Mouse (Mus musculus) monocyte, adult 2 months (primary cell): ENCODE results near the gene Ensa.
"Not testable (repeated sequence)": the region's sequence is repeated elsewhere in the genome, so short reads cannot be mapped to it uniquely, and the experiment has no call there.

Experiments
- DNase-seq, 2 experiments: peaks; one replicate each; pipeline ENCODE4 v3.0.0; 2022; ENCODE audit warnings: low spot score in 2 of 2, low read depth in 1 of 2

The Ensa gene

DNA sequence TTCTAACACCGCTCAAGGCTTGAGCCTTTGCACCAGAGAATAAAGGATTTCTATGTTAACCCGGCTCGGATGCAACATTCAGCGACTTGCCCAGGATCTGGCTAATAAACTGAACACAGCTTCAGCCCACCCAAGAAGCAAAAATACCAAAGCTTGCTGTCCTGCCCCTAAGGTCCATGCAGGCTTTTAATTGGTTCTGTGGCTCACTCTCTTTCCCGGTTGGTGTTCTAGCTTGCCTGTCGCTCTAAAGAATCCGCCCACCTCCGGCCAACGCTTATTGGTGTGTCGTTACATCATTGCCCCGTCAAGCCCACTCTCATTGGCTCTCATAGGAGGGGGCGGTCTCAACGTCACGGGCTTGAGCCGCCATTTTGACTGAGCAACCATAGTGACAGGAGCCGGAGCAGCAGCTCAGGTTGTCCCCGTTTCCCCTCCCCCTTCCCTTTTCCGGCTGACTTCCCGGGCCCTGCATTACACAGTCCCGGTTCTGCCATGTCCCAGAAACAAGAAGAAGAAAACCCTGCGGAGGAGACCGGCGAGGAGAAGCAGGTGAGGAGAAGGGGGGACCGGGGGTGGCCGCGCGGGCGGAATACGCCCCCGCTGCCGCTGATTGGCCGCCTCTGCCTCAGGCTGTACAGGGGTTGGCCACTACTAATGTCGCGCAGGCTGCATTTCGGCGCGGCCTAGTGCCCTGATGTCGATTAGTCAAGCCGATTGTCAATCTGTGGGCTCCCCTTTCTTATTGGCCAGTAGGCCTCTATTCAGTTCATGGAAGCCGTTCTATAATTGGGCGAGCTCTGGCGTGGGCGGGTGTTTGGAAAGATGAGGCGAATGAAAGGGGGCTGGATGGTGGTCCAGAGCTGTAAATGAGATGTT lies at the start of gene Ensa:
Ensa (plus strand) TSS at position 366 of the 876 bp plus-strand sequence.
- DNase-seq: peak; percentile 93 to 96

DNA sequence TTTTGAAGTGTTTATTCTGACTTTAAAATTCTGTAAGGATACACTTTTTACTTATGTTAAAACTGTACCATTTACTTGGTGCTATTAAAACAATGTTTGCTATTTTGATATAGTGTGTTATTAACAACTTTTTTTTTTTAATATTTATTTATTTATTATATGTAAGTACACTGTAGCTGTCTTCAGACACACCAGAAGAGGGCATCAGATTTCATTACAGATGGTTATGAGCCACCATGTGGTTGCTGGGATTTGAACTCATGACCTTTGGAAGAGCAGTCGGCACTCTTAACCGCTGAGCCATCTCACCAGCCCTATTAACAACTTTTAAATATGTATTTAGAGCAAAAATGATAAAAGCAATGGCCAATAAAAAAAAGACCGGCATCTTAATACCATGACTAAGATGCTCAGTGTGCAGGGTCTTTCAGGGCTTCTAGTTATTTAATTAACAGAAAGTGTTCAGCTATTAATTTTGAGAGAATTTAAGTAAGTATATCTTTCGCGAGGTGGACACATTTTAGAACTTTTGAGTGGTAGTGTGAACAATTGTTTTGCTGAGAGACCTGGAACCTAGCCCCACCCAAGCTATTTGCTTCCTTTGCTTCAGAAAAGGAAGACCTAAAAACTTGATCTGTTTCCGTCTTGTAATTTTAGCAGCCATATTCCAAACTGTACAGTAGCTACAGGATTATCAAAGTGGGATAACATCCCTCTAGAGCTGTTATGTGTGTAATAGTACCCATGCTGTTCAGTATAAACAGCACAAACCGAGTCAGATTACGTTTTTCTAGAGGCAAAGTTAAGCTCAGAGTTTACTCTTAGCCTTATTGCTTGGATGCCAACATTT lies 36.8 kb upstream of the Ensa start:
- no peak for DNase-seq

DNA sequence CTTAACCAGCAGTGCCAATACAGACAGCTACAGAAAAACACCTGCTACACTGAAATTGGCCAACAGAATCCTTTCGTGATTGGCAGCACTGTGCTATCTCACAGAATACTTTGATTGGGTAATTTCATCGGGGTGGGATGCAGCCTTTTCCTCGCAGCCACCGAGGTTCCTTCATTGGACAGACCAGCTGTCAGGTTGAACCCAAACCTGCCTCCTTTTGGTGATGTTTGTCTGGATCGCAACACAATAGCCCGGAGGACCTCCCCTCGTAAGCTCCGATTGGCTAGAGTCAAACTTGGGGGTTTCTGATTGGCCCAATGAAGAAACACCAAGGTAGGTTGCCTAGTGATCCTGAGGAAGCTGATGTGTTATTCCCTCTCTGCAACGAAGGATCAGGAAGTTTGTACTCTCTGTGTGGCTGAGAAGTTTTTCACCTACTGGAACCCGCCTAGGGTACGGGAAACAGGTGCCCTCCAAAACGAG lies 36.1 kb upstream of the Ensa start, which contains the start of gene Golph3l:
Golph3l (plus strand) TSS at position 331 of the 483 bp plus-strand sequence.
- peak; percentile 76 to 81 for DNase-seq

DNA sequence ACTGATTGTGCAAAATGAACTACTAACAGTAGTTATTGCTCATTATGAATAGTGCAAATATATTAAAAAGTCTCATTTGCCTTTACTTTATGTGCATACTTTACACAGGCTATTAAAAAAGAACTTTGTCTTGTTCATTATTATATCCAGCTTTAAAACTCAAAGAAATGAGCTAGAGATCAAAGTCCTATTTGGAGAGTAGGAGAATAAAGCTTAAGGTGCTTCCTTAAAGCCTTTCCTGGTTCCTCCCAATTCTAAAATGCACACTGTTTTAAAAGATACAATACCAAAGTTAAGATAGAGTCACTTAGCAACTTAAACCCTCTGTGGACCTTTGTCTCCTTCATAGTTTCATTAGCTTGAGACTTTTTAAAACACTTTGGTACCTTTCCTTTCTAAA lies 26.1 kb upstream of the Ensa start:
- no peak for DNase-seq

DNA sequence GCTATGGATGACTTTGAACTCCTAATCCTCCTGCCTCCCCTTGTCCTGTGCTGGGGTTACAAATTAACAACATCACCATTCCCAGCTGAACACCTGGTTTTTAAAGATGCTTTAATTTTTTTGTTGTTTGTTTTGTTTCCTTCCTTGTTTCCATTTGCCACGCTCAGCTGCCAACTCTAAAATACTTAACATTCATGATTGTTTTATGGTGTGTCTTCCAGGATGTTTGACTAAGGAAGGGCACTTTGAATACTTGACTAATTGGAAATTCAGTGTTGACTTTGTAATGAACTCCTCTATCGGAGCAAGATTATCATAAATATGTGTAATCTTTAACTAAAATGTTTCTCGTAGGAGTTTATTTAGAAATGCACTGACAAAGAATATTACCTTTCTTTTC lies 23.5 kb upstream of the Ensa start:
- no peak for DNase-seq

DNA sequence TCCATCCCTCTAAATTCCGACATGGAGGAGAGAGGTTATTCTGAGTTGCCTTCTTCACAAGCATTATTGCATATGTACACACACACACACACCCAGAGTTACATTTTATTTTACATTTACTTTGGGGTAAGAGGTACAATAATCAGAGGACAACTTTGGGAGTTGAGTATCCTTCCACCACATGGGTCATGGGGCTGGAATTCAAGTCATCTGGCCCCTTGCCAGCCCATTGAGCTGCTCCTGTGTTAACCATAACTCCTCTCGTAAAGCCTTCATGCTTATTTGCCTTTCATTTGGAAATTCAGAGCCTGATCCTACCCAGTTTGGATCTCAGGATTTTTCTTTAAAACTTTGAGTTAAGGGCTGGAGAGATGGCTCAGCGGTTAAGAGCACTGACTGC lies 18.7 kb upstream of the Ensa start:
- no peak for DNase-seq

DNA sequence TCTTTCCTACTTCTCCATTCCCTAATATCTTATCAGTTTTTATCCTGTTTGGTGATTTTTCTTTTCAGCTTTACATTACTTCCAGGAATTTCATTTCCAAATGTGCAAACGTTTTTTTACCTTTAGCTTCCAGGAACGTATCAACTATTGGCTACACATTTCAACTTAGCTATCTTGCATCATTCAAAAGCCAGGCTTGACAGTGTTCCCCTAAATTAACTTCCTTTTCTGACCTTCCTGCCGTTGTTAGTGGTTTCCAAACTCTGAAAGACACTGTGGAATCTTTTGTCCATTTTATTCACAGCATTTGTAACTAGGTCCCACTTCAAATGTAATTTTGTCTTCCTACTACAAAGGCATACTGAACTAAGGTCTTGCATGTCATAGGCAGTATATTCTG lies 15.6 kb upstream of the Ensa start:
- DNase-seq: no peak

DNA sequence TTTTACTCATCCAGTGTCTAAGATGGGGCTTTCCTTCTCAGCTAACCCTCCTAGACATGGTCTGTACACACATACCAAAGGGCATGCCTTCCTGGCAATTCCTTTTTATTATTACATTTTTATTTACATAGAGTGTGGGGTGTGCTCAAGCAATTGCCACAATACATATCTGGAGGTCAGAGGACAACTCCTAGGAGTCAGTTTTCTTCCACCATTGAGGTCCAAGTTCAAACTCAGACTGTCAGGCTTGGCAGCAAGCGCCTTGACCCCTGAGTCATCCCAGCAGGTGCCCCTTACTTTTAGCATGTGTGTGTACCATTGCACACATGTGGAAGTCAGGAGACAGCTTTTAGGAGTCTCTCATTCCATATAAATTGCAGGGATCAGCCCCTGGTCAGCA lies 10.8 kb upstream of the Ensa start:
- DNase-seq: no peak

DNA sequence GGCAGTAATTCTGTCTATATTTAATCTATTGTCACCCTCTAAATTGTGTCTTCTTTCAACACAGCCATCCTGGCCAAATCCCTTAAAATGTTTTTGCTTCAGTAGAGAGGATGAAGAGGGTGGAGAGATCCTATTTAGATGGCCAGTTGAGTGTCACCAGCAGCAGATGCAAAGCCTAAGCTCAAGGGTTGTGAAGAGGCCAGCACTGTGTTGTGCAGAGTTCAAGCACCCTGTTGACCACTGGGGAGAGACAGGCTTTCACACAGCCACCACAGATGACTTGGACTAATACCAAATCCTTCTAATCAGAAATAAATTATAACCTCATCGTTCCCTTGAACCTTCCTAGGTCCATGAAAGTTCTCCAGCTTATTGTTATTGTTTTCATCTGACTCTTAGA lies 6.3 kb upstream of the Ensa start:
- DNase-seq: no peak

DNA sequence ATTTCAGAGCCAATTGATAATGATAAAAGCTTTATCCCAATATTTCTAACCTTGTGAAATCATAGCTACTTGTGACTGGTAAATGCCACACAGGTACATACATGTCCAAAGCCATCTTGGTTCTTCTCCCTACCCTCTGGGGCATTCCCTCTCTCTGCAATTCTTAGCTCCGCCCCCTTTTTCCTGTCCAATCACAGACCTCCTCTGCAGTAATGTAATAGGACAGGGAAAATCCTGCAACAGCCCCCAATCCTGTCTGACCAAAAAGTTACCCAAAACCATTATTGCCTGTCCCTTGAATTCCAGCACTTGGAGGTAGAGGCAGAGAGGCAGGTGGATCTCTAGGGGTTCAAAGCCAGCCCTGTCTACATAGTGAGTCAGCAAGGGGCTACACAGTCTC lies 3.6 kb upstream of the Ensa start:
- no peak for DNase-seq

DNA sequence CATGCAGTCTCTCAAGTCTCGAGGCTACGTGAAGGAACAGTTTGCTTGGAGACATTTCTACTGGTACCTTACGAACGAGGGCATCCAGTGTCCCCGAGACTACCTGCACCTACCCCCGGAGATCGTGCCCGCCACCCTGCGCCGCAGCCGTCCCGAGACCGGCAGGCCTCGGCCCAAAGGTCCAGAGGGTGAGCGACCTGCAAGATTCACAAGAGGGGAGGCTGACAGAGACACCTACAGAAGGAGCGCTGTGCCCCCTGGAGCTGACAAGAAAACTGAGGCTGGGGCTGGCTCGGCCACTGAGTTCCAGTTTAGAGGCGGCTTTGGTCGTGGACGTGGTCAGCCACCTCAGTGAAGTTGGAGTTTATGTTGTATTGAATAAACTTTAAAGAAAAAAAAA lies 2.4 kb upstream of the Ensa start:
- not testable (repeated sequence) for DNase-seq

DNA sequence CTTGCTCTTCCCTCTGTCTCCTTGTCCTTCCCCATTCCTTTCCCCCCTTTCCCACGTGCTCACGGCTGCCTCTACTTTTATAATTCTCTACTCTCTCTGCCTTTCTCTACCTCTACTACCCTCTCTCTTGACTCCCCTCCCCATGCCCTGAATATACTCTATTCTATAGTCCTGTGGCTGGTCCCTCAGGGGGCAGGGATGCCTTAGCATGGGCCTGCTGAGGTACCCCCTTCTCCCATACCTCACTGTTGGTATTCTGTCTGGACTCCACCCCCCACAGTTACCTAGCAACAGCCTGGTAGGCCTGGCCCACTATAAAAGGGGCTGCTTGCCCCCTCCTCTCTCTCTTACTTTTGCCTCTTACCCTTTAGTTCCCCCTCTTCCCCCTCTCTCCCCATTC lies 1.2 kb upstream of the Ensa start:
- DNase-seq: no peak

DNA sequence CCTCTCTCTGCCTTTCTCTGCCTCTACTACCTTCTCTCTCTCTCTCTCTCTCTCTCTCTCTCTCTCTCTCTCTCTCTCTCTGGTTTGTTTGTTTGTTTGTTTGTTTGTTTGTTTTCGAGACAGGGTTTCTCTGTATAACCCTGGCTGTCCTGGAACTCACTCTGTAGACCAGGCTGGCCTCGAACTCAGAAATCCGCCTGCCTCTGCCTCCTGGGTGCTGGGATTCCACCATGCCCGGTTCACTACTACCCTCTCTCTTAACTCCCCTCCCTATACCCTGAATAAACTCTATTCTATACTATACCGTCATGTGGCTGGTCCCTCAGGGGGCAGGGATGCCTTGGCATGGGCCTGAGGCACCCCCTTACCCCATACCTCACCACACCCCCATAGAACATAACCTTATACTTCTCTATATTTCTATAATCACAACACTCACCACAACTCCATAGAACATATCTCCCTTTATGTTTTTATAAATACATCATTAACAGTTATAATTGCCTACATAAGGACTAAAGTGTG lies 740 bp upstream of the Ensa start:
- DNase-seq: not testable (repeated sequence)

DNA sequence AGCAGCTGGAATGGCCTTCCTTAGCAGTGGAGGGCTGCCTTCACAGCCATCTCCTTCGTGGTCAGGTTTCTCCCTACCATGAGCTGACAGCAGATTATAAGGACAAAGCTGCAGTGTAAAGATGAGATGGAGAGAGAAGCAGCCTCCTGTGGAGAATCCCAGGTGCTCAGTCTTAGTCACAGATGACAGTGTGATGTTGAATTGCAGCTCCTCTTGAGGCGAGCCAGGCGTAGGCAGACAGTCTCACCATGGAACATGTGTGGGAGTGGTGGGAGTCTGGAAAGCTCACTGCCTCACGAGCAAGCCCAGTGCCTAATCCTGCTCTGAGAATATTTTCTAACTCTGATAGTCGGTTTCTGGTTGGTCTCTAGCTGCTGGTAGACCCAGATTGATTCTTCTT lies 3.0 kb downstream of the Ensa start:
- DNase-seq: no peak

DNA sequence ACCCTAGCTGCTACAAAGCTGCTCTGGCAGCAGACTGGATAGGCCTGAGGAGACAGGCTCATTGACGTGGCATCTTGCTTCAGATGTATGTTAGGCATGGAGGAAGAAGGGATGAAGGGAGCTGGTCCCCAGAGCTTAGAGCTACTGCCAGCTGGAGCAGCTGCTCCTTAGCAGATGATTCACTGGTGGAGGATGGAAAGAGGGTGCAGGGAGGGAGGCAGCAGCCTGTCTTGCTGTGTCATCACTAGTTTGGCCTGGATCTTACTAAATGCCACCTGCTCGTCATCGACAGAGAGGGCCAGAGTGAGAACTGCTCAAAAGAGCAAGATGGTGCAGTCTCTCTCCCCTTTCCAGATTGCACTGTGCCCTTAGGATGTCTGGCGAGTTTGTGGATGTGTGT lies 5.0 kb downstream of the Ensa start:
- no peak for DNase-seq

DNA sequence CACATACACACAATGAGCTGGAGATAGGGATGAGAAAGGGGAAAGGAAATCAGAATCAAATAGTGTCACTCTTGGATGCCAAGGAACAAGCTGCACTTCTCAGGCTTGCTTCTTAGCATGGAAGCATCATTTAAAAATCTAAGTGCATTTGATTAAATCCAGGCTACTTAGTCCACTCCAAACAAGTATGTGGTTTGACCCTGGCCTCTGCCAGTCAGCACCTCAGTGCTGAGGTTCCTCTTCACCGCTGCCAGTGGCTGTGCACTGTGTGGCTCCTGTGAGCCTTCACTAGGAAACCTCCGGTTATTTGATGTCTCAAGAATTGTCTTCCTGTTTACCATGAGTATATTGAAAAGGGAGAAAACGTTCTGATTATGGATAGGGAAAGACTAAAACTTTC lies 6.1 kb downstream of the Ensa start:
- no peak for DNase-seq

DNA sequence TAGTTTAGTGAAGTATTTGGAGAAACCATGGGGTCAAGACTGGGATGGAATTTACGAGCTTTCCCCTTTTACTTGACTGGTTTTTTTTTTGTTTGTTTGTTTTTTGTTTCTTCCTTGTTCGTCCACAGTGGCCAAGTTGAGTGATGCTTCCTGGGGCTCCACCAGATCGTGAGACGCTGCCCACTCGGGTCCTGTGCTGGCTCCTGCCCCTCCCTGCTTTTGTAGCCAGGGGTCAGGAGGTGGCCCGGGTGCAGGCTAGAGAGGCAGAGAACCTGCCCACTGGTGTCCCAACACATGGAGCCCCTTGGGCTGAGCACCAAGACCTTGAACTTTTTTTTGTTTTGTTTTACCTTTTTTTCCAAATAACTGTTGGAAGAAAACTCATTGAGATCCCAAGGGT lies 6.5 kb downstream of the Ensa start:
- DNase-seq: no peak

DNA sequence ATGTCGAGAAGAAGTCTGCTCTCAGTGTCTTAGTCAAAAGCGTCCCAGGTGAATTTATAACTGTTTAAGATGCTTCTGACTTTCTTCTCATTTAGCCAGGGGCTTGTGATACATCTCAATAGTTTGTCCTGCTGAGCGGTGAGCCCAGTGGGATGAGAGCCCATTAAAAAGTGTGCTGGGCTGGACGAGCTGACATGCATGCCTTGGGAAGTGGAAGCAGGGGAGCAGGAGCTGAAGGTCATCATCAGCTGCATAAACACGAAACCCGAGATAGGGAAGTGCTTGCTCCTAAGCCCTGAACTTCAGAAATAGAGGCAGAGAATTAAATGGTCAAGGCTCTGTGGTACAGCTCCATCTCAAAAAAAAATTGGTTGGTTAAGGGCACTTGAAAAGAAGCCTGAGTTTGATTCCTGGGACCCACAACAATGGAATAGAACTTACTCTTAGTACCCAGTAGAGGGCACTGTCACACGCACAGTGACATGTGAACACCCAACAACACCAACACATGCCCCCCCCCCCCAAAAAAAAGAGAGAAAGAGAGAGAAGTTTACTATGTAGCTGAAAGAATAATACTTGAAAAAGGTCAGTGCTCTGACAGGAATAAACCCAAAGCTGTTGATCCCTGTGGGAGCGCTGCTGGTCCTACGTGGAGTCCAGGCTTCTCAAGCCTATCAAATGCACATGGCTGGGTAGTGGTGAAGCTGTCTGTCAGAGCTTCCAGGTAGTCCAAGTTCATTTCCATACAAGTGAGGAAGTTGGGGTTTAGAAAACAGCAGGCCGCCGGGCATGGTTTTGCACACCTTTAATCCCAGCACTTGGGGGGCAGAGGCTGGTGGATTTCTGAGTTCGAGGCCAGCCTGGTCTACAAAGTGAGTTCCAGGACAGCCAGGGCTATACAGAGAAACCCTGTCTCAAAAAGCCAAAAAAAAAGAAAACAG lies 8.1 kb downstream of the Ensa start:
- DNase-seq: no peak

DNA sequence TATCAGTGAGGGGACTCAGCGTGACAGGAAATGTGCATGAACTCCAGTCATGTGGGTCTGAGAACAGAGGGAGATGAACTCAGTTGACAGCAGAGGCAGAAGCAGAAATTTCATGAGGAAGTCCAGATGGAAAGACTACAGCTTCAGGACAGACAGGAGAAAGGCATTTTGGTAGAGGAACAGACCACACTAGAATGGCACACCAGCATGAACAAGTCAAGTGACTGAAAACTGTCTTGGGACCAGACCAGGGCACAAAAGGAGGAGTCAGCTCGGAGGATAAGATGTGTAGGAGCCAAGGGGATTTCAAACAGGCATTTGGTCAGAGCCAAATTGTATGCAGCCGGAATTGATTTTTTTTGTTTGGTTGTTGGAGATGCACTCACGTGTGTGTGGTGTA lies 10.8 kb downstream of the Ensa start:
- DNase-seq: no peak

DNA sequence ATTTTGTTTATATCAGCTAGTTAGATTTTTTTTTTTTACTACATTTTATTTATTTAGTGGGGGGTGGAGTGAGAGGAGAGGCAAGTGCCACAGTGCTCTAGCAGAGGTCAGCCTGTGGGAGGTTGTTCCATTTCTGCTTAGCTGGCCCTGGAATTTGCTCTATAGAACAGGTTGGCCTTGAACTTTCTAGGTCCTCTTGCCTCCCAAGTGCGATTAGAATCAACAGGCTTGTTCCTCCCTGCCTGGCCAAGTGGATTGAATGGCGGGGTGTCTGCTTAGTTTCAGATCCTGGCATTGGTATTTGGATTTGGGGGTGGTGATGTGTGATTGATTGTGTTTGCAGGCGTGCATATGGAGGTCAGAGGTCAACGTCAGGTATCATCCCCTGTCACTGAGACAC lies 11.3 kb downstream of the Ensa start:
- no peak for DNase-seq

DNA sequence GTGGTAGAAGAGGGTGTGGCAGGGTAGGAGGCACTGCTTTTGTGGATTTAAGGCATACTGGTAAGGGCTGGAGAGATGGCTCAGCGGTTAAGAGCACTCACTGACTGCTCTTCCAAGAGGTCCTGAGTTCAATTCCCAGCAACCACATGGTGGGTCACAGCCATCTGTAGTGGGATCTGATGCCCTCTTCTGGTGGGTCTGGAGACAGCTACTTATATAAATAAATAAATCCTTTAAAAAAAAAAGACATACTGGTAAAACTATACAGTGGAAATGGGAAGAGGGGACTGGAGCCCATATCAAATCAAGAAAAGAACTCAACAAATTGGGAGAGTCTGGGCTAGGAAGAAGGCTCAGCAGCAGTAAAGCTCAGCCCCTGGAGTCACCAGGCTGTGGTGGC lies 14.9 kb downstream of the Ensa start:
- DNase-seq: no peak
